Mouse (Mus musculus) gonadal fat pad, adult 2 months (tissue): ENCODE data around the gene Rita1. TPM values are rescaled to one million over a fixed set of nuclear protein-coding genes. Genes with fewer than 3 reads are reported as not detected.

Experiments used
- DNase-seq: peaks from one replicate; pipeline ENCODE4 v3.0.0-alpha.2; 2012; ENCODE audit warnings: low read depth
- polyA plus RNA-seq: library from polyadenylated mRNA; depleted of rRNA; stranded (reverse); fragments of >200 nt; gene quantifications from 2 replicates; pipeline ENCODE4 v1.2.3, GENCODE M21; 2012; rRNA removed

Gene Rita1
- polyA plus RNA-seq: 15.6 and 17.8 TPM in 2 replicates

DNA sequence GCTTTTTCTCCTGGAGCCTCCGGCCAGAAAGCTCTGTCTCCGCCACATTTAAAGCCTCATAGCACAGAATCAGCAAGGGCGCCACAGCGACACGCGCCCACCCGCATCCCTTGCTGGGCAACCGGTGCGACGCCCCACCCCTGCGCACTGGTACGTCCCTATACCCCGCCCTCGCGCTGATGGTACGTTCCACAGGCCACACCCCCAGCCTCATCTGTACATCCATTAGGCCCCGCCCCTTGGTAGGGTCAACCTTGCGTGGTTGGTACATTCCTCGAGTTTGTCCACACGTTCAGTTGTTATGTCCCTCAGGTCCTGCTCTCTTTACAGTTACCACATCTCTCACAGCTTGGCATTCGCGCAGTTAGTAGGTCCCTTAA is at the start of gene Rita1, which contains the start of gene Ddx54:
TSS of gene Rita1 (minus strand) at position 148 of the 380 bp plus-strand sequence.
TSS of gene Ddx54 (plus strand) at position 298 of the 380 bp plus-strand sequence.
- DNase-seq: no peak

DNA sequence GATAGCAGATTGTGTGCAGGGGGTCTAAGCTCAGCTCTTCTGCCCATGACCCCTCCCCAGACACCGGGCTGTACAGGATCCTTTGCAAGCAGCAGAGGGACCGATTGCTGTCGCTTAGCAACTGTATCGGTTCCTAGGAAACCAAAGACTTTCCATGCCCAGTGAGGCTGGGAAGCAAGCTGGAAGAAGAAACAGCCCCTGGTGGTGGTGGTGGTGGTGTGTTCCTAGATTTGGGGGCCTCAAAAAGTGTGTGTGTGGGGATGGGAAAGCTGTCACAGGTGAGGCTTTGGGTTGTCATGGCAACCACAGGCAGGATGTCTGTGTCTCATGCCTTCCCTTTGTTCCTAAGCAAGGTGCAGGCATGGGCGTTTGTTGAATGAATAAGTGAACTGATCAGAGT is 48.4 kb upstream of the Rita1 start:
- no peak for DNase-seq

DNA sequence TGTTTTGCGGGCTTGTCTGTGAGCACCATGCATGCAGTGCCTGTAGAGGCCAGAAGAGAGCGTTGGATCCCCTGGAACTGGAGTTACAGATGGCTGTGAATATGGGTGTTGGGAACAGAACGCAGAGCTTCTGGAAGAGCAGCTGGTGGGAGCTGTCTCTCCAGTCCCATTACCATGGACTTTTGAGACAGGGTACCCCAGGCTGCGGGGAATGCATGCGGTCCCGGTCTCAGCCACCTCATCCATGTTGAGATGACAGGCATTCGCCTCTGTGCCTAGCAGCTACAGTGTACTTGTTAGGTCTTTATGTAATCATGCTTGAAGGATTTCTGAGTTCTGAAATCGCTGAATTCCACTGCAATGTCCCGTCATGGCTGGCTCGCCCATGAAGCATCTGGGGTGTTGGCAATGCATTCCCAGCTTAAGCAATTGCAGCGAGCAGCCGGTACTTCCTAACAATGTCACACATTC is 43.9 kb upstream of the Rita1 start:
- DNase-seq: no peak

DNA sequence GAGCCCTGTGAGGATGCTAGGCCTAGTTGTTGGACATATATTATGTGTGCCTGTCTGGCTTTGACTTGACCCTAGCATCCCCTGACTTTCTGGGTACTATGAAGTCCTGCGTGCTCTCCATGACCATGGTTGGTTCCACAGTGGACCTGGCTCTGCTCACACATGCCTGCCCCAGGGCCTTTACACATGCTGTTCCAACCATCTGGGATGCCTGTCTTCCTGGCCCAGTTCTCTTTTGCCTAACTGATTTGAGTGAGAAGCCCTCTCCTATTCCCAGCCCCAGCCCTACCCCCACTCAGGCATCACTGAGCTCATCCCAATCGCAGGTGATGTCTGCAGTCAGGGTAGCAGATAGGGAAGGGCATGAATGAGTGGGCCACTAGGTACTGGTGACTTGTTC is 41.5 kb upstream of the Rita1 start:
- DNase-seq: no peak

GRCm38 (mm10) chr5:120652915-120653701 is 40.7 kb upstream of the Rita1 start:
- no peak for DNase-seq

DNA sequence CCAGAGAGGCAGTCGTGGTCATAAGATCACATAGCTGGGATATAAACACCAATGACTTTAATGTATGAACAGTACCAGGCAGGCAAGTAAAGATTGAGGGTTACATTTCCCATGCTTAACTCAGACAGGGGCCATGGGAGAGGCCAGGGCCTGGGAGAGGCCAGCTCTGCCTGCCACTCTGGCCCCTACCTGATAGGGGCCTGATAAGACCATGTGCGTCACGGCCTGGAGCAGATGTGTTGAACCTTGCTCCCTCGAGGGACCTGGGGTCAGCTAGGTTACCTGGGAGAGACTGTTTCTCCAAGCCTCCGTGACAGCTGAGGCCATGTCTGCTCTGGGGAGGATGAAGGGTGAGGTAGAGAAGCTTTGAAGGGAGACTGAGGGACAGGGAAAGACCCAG is 38.8 kb upstream of the Rita1 start:
- DNase-seq: no peak

DNA sequence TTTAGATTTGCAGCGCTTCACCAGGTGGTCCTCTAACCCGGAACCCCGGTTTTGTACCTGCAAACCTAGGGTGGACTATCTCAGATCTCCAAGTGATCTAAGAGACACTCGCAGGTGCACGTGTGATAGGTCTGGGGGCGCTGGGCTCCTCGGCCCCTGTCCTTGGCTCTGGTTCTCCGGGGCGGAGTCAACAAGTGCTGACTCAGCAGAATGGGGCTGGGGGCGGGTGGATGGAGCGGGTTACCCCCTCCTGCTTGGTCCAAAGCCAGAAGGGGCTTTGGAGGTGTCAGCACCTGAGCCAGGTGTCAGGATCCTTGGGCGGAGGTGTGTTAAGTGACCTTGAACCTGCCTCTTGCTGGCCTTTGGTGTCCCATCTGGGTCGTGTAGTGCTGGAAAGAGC is 37.5 kb upstream of the Rita1 start:
- DNase-seq: no peak

- no peak for DNase-seq
Measured at GRCm38 (mm10) chr5:120649374-120649933, 37.1 kb upstream of the Rita1 start.

DNA sequence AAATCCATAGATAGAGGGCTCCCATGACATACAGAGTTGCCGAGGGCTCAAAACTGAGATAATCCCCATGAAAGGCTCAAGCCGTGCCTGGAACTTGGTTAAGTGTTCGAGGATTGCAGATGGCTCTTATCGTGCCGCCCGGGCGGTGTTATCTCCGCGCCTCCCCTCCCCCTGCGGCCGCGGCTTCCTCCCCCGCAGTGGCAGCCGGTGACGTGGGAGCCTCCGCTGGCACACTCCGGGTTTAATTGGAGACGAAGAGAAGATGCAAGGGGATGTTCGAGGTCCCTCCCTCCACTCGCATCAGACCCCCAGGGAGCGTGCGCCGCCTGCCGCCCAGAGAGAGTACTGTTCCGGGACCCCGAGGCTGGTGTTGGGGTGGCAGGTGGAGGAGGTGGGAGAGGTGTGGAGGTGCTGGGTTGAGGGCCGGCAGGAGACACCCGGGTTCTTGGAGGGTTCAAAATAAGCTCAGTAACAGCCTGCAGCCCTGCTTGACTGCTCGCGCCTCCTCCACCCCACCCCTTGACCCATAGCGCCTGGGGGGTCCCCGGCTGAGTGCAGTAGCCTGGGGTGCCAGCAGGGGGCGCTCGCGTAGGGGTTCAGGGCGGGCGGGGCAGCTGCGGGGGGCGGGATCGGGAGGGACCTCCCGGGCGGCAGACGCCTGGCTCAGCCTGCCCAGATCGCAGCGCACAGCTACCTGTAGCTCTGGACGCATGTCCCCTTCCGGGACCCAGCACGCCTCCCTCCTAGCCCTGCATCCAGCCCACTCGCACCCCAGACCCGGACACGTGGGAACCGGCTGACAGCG is 36.4 kb upstream of the Rita1 start, which contains the start of gene Rasal1:
TSS of gene Rasal1 (plus strand) at position 244 of the 805 bp plus-strand sequence.
- DNase-seq: no peak

DNA sequence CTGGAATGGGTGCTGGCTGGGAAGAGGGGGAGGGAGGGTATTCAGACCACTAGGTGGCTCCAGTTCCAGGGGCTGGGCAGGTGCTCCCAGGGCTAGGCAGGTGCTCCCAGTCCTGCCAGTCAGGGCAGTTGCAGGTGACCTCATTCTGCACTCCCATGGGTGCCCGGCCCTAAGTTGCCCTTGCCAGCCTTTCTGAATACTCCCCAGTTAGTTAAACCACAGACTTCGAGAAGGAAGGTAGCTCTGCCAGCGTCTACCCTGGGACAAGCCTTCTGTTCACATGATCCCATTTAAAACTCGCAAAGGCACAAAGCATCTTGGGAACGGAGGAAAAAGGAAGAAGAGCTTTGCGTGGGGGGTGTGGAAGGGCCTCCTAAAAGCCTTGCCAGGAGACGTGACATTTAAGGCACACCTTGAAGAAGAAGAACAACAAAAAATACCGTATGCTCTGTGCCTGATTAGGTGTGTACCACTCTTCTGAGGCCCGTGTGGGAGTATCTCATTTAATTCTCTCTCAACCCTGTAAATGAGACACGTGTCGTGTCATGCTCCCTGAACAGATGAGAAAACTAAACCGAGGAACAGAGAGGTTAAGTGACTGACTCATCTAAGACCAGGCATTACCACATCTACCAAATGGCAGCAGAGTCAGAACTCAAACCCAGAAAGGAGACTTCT is 35.6 kb upstream of the Rita1 start:
- no peak for DNase-seq

DNA sequence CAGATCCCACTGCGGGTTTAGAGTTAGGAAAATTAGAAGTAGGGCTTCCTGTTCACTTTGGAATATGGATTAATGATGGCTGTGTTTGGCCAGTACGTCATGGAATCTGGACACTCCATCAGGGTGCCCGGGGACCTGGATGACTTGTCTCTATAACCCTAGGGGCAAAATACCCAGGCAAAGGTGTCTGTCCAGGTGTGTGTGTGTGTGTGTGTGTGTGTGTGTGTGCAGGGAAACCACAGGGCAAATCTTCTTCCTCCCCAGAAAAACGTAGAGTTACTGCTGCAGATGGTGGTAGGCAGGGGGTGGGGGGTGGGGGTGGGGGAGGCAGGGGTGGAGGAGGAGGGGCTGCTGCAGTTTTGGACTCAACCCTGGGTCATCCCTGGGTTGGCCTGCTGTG is 35.0 kb upstream of the Rita1 start:
- DNase-seq: no peak

DNA sequence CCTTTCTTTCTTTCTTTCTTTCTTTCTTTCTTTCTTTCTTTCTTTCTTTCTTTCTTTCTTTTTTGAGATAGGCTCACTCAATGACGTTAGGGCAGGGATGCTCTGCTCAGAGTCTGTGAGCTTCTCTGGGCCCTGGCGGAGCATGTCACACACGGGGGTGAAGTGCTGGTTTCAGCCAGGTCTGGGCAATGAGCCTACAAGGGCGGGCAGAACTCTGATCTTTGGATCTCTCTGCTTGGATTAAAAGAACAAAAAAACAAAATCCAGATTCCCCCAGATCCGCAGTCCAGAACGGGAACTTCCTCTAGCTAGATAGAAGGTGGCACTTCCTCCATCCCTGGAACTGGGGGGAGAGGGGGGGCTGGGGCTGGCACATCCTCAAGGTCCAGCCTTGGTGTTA is 33.5 kb upstream of the Rita1 start:
- no peak for DNase-seq

- no peak for DNase-seq
Measured at GRCm38 (mm10) chr5:120644227-120644626, 31.8 kb upstream of the Rita1 start.

DNA sequence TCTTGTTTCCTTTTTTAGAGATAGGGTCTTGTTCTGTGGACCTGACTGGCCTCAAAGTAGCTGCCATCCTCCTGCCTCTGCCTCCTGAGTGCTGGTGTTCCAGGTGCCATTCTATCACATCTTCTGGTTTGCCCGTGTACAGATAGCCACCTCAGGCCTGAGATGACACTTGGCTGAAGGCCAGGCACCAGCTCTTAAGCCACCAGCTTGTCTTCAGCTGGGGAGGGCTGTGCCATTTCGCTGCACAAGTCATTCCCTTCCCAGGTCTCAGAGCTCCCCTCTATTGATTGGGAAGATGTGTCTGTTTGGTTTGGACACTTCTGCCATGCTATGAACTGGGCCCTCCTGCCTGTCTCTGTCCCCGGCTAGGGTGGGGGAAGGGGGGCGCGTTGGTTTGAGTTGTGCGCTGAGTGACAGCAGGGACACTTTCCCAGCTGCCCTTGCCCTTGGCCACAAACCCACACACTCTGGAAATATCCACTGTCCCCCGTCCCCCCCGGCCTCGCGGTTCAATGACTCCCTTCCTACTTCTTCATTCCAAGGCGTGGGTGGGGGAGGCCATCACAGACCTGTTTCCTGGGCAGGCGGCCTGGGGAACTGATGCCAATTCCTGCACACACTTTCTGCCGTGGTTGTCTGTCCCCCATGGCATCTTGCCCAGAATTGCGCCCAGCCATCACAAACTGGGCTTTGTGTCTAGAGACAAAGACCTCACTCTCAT is 31.1 kb upstream of the Rita1 start:
- DNase-seq: peak; percentile 57

DNA sequence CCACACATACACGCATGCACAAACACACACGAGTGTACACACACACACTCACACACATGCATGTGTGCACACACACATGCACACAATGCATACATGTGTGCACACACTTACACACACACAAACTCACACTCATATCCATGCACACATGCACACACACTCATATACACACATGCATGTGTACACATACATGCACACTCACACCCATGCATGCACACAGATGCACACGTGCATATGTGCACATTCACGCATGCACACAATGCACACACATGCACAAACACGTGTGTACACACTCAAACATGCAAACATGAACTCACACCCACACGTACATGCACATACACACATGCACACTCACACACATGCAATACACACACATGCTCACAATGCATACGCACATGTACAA is 27.7 kb upstream of the Rita1 start:
- DNase-seq: no peak

- no peak for DNase-seq
Measured at GRCm38 (mm10) chr5:120635633-120636032, 23.2 kb upstream of the Rita1 start.

GRCm38 (mm10) chr5:120634860-120635259 is 22.5 kb upstream of the Rita1 start:
- DNase-seq: no peak

- no peak for DNase-seq
Measured at GRCm38 (mm10) chr5:120634131-120634530, 21.7 kb upstream of the Rita1 start, which contains the start of gene Cfap73. Cfap73 (minus strand) TSS chr5:120634235.

DNA sequence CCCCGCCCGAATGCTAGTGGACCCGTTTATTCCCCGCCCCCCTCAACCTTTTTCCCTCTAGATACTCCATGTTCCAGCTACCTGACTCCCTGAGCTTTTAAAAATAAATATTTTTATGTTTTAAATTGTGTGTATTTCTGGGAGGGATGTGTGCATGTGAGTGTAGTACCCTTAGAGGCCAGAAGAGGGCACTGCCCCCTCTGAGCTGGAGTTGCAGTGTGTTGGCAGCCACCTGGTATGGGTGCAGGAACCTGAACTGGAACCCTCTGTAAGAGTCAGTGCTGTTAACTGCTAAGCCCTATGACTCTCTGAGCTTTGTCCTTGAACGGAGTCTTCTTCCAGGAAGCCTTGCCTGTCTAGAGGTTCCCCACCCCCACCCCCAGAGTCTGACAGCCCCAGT is 19.5 kb upstream of the Rita1 start:
- DNase-seq: no peak

- DNase-seq: no peak
Measured at GRCm38 (mm10) chr5:120631128-120631527, 18.7 kb upstream of the Rita1 start.

GRCm38 (mm10) chr5:120628624-120629023 is 16.2 kb upstream of the Rita1 start:
- DNase-seq: no peak
